Mouse (Mus musculus) brain, adult 2 months (tissue): Measurements from ENCODE around the gene 1700040F15Rik.
"Not testable (repeated sequence)": the region's sequence is repeated elsewhere in the genome, so short reads cannot be mapped to it uniquely, and the experiment has no call there.

ENCODE experiments used
- DNase-seq: peaks from one replicate; pipeline ENCODE4 v3.0.0; 2011; ENCODE audit warnings: low read depth, low spot score

Gene 1700040F15Rik

GRCm38 (mm10) chrY:61101947-61102346 lies at the start of gene 1700040F15Rik:
TSS of gene 1700040F15Rik (plus strand) at chrY:61102247.
- DNase-seq, result not testable (repeated sequence)
